Mouse (Mus musculus): ENCODE measurements around the gene Slc22a21.
"Not testable (repeated sequence)": the region's sequence is repeated elsewhere in the genome, so short reads cannot be mapped to it uniquely, and the experiment has no call there.

Slc22a21 gene

GRCm38 (mm10) chr11:54002147-54002760, 22.1 kb upstream of the Slc22a21 start:
- no peak for DNase-seq (ENCODE audit: low read depth, low spot score)

GRCm38 (mm10) chr11:53997661-53998060, 17.5 kb upstream of the Slc22a21 start:
- DNase-seq (ENCODE audit: low read depth, low spot score) = no peak

GRCm38 (mm10) chr11:53992264-53992663, 12.1 kb upstream of the Slc22a21 start:
- no peak for DNase-seq (ENCODE audit: low read depth, low spot score)

- no peak for DNase-seq (ENCODE audit: low read depth, low spot score)
Measured at GRCm38 (mm10) chr11:53989232-53989631, 9.1 kb upstream of the Slc22a21 start.

- DNase-seq (ENCODE audit: low read depth, low spot score) = no peak
Measured at GRCm38 (mm10) chr11:53988081-53988480, 7.9 kb upstream of the Slc22a21 start.

- DNase-seq (ENCODE audit: low read depth, low spot score) = no peak
Measured at GRCm38 (mm10) chr11:53981396-53981795, 1.3 kb upstream of the Slc22a21 start.

GRCm38 (mm10) chr11:53979456-53979787, 710 bp downstream of the Slc22a21 start:
- DNase-seq (ENCODE audit: low read depth, low spot score) = not testable (repeated sequence)

GRCm38 (mm10) chr11:53977672-53978071, 2.5 kb downstream of the Slc22a21 start:
- no peak for DNase-seq (ENCODE audit: low read depth, low spot score)

- DNase-seq (ENCODE audit: low read depth, low spot score) = no peak
Measured at GRCm38 (mm10) chr11:53975559-53975958, 4.6 kb downstream of the Slc22a21 start.

- no peak for DNase-seq (ENCODE audit: low read depth, low spot score)
Measured at GRCm38 (mm10) chr11:53958984-53959383, 21.1 kb downstream of the Slc22a21 start.

GRCm38 (mm10) chr11:53958176-53958575, 22.0 kb downstream of the Slc22a21 start:
- not testable (repeated sequence) for DNase-seq (ENCODE audit: low read depth, low spot score)

- DNase-seq (ENCODE audit: low read depth, low spot score) = no peak
Measured at GRCm38 (mm10) chr11:53956636-53957035, 23.5 kb downstream of the Slc22a21 start.

GRCm38 (mm10) chr11:53954653-53955052, 25.5 kb downstream of the Slc22a21 start:
- DNase-seq (ENCODE audit: low read depth, low spot score) = no peak

- DNase-seq (ENCODE audit: low read depth, low spot score) = not testable (repeated sequence)
Measured at GRCm38 (mm10) chr11:53950133-53950532, 30.0 kb downstream of the Slc22a21 start.

- not testable (repeated sequence) for DNase-seq (ENCODE audit: low read depth, low spot score)
Measured at GRCm38 (mm10) chr11:53931944-53932318, 48.2 kb downstream of the Slc22a21 start.

GRCm38 (mm10) chr11:53931091-53931943, 48.8 kb downstream of the Slc22a21 start:
- peak; percentile 72 for DNase-seq (ENCODE audit: low read depth, low spot score)

- no peak for DNase-seq (ENCODE audit: low read depth, low spot score)
Measured at GRCm38 (mm10) chr11:53929741-53930140, 50.4 kb downstream of the Slc22a21 start.

- no peak for DNase-seq (ENCODE audit: low read depth, low spot score)
Measured at GRCm38 (mm10) chr11:53928585-53928984, 51.5 kb downstream of the Slc22a21 start.

- DNase-seq (ENCODE audit: low read depth, low spot score) = no peak
Measured at GRCm38 (mm10) chr11:53926303-53926702, 53.8 kb downstream of the Slc22a21 start.

GRCm38 (mm10) chr11:53918851-53919250, 61.3 kb downstream of the Slc22a21 start:
- no peak for DNase-seq (ENCODE audit: low read depth, low spot score)

GRCm38 (mm10) chr11:53911011-53911410, 69.1 kb downstream of the Slc22a21 start:
- DNase-seq (ENCODE audit: low read depth, low spot score) = no peak

- no peak for DNase-seq (ENCODE audit: low read depth, low spot score)
Measured at GRCm38 (mm10) chr11:53908686-53909085, 71.4 kb downstream of the Slc22a21 start.

- no peak for DNase-seq (ENCODE audit: low read depth, low spot score)
Measured at GRCm38 (mm10) chr11:53904534-53904925, 75.6 kb downstream of the Slc22a21 start.
